Mouse (Mus musculus) erythroblast, adult 5-6 weeks (primary cell): ENCODE results near the gene Tpsab1. TPM values are rescaled to one million over a fixed set of nuclear protein-coding genes. Genes with fewer than 3 reads are reported as not detected.

ENCODE experiments used
- ATAC-seq: replicated peaks from 2 replicates; pipeline ENCODE4 v1.8.0; 2016; ENCODE audit warnings: moderate number of reproducible peaks, mild to moderate bottlenecking, moderate TSS enrichment, inconsistent platforms; ENCODE audit not compliant: poor library complexity, low FRiP score, severe bottlenecking
- total RNA-seq, 2 experiments: library from RNA; stranded (forward) in 1 of 2; stranded (reverse) in 1 of 2; fragments of 150-400 nt in 1 of 2; fragments of 200-764, 138-1000 nt in 1 of 2; gene quantifications; 2 replicates each; pipeline versions ENCODE4 v1.2.3 to v1.2.4; 2015 to 2017; ENCODE audit warnings: low replicate concordance in 2 of 2

Gene Tpsab1
- total RNA-seq (2015; ENCODE audit: low replicate concordance) (not detected in 2 replicates), total RNA-seq (2017; ENCODE audit: low replicate concordance) (not detected in 2 replicates)

- no peak for ATAC-seq
These were observed at the start of gene Tpsab1 for GRCm38 (mm10) chr17:25345462-25345861. Gene Tpsab1, minus strand, starts transcription at chr17:25345562.

DNA sequence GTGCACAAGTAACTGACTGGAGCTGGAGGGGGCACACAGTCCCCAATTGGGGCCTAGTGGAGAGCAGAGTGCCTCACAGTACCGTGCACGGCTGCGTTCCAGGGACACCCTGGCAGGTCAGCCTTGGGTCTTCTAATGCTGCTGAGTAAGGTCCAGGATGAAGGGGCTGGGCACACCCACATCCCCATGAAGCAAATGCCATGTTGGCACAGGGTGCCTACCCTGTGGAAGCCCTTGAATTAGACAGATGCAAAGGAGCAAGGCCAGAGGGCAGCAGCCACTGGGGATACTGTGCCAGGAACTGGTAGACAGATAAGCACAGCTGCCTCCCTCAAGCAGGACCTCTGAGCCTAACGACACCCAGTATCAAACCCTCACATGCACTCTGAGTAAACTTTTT lies 49.2 kb upstream of the Tpsab1 start:
- ATAC-seq: no peak

- ATAC-seq: no peak
These were observed 28.6 kb upstream of the Tpsab1 start for GRCm38 (mm10) chr17:25374011-25374410.

- ATAC-seq: no peak
These were observed 27.1 kb upstream of the Tpsab1 start for GRCm38 (mm10) chr17:25372491-25372890.

GRCm38 (mm10) chr17:25368973-25369372 lies 23.6 kb upstream of the Tpsab1 start, which contains the start of gene Tpsg1:
Gene Tpsg1, plus strand, starts transcription at chr17:25369273.
- ATAC-seq: no peak

DNA sequence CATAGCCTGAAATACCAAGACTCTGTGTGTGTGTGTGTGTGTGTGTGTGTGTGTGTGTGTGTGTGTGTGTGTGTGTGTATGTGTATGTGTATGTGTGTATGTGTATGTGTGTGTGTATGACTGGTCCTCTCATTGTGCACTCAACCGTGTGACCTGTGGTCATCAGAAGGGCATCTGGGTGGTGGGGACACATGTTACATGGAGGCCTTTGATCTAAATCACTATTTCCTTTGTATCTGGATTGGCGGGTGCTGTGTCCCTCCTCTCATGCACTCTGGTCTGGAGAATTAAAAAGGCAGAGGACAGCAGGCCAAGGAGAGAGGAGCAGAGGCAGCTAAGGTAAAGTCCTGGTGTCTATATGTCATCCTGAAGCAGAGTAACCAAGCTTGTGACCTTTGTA lies 20.6 kb upstream of the Tpsab1 start, which contains the start of gene Tpsb2:
Gene Tpsb2 (plus strand): TSS at position 301 of the 400 bp plus-strand sequence.
- no peak for ATAC-seq

- peak; percentile 47; the same call in 1 of the 2 replicates for ATAC-seq
These were observed 18.4 kb upstream of the Tpsab1 start for GRCm38 (mm10) chr17:25363726-25364125.

GRCm38 (mm10) chr17:25361291-25361690 lies 15.9 kb upstream of the Tpsab1 start:
- ATAC-seq: no peak

DNA sequence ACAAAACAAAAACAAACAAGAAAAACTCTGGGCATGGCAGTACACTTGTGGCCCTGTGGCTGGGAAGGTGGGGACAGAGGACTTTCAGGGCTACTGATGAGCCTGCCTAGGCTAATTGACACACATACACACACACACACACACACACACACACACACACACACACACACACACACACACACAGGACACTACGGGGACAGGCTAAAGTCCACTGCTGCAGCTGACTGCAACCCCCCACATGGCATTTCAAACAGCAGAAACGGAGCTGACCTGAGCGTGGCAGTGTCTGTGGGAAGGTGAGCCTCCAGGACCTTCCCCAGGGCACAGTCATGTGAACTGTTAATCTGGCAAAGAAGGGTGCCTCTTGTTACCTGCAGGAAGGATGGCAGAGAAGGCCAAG lies 3.9 kb downstream of the Tpsab1 start:
- no peak for ATAC-seq

GRCm38 (mm10) chr17:25340003-25340402 lies 5.4 kb downstream of the Tpsab1 start:
- no peak for ATAC-seq

DNA sequence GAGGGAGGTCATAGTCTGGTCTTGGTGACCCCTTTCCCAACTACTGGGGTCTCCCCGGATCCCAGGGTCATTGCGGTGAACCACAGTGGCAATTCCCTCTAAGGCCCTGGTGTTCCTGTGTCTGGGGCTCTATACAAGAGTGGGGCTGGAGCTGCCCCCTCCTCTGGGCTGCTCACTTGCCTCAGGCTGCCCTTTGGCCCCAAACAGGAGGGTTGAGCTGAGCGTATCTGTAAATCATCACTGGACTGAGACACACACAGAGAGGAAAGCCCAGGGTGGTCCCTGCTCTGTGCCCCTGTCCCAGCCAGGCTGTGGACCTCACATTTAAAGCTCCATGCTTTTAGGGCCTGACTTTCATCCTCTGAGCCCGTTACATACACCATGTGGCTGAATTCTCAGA lies 7.1 kb downstream of the Tpsab1 start:
- no peak for ATAC-seq

GRCm38 (mm10) chr17:25333943-25334342 lies 11.4 kb downstream of the Tpsab1 start:
- peak; percentile 51; the same call in 1 of the 2 replicates for ATAC-seq

DNA sequence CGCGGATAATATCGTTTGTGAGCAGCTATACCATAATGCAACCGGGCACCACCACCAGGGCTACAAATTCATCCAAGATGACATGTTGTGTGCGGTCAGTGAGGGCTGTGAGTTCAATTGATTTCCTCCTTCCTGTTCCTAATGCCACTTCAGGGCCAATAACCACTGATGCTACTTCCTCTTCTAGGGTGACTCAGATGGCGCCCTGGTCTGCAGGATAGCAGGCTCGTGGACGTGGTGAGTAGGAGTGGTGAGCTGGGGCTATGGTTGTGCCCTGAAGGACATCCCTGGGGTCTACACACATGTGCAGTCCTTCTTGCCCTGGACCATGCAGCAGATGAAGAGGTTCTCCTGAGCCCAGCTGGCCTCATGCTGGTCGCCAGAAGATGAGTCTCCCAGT lies 13.0 kb downstream of the Tpsab1 start:
- ATAC-seq: no peak

DNA sequence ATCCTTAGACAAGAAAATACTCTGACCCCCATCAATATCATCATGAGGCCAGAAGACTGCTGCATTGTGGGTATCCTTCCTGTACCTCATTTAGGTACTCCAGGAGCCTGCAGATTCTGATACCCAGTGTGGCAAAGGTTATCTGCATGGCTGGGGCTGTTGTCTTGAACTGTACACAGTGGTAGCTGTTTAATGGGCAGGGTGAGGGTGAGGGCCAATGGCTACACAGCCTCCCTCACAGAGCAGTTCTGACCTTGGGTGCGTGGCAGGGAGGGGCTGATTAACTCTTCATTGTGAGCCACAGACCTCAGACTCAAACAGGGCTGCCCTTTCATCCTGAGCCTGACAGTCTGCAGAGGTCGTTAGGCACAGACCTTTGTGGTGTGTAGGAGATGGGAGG lies 22.4 kb downstream of the Tpsab1 start:
- no peak for ATAC-seq

DNA sequence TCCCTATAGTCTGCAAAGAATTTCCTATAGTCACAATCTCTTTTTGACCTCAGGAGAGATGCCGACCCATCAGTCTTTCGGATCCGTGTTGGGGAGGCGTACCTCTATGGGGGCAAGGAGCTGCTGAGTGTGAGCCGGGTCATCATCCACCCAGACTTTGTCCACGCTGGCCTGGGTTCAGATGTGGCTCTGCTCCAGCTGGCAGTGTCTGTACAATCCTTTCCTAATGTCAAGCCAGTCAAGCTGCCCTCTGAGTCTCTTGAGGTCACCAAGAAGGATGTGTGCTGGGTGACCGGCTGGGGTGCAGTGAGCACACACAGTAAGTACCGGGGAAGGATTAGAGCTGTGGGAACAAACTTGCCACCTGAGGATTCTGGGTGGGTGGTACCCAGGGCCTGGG lies 24.5 kb downstream of the Tpsab1 start:
- no peak for ATAC-seq

- 0 out of 2 replicates have a peak, but pooled peaks have one; percentile 12 for ATAC-seq
These were observed 27.0 kb downstream of the Tpsab1 start, which contains the start of gene Prss29 for GRCm38 (mm10) chr17:25318354-25318753. Gene Prss29, plus strand, starts transcription at chr17:25318654.

- ATAC-seq: no peak
These were observed 37.0 kb downstream of the Tpsab1 start, which contains the start of gene Prss28 for GRCm38 (mm10) chr17:25308346-25308745. Gene Prss28, plus strand, starts transcription at chr17:25308646.

DNA sequence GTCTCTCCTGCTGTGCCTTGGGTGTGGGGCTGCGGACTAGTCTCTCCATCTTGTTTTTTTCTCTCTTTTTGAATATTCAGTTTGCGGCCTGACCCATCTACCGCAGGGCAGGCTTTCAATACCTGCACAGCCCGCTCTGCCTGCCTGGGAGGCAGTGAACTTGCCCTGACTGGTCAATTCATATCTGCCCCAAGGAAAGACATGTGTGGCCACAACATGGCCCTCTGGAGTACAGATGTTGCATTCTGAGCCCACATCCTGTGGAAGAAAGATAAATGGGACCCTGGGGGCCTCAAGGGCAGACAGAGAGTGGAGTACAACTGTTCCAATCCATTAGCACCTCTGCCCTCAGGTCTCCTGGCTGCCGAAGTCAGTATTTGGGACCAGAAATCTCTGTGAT lies 47.3 kb downstream of the Tpsab1 start, which contains the start of gene Prss34:
Gene Prss34 (plus strand): TSS at position 301 of the 400 bp plus-strand sequence.
- ATAC-seq: no peak

DNA sequence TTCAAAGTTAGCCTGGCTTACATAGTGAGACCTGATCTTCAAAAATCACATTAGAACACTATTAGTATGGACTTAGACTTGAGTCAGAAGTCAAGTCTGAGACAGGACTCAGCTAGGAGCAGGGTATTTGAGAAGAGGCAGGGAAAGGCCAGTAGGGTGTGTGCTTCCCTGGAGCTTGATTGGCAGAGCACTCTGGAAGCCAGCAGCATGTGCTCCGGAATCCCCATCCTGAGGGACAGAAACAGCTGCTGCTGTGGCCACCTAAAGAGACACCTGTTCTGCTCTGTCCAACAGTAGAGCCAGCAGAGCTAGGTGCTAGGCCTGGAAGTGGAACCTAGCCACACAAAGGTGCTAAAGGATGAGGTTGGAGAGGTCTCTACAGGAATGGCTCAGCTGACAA lies 51.3 kb downstream of the Tpsab1 start:
- no peak for ATAC-seq

- ATAC-seq: no peak
These were observed 51.9 kb downstream of the Tpsab1 start for GRCm38 (mm10) chr17:25293495-25293894.
